Mouse (Mus musculus): Measurements from ENCODE around the gene Fam214a. TPM values are rescaled to one million over a fixed set of nuclear protein-coding genes. Genes with fewer than 3 reads are reported as not detected.

The Fam214a gene
- polyA plus RNA-seq, 1 experiment from 2014 or later, result 7.3 TPM

GRCm38 (mm10) chr9:75050003-75050402 is 97.3 kb downstream of the Fam214a start:
- Histone ChIP-seq H3K27me3 (ENCODE audit: insufficient read depth, poor library complexity, severe bottlenecking) (no peaks in the 10 kb centered on the region), H3K9me3 (no peaks in the 10 kb centered on the region), H3K36me3 (peaks cover 13% of the 10 kb centered on the region), H3K27ac (no peak overlapping the region), H3K4me1 (no peaks in the 10 kb centered on the region), H3K4me3 (no peak overlapping the region)
- DNase-seq (ENCODE audit: low spot score), result no peak
- WGBS, result 37% methylated on average over 3 of the region's 3 CpGs

DNA sequence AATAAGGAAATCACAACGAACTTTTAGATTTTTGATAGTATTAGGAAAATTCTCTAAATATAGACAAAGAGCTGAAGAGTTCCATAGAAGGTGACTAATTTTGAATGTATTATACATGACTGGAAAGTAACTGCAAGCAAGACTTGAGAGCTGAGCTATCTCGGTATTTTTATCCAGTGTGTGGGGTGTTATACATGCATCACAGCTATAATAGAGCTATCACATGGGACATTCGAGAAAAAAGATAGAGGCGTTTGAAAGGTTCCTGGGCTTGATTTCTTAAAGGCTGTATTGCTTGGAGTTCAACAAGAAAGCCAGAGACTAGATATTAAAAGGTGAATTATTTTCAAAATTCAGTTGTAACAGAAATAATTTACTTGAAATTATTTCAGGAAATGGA is 99.2 kb downstream of the Fam214a start:
- no peak overlapping the region for H3K4me3 ChIP-seq
- 83% methylated on average over 4 of the region's 4 CpGs for WGBS
- H3K9me3 ChIP-seq, result no peaks in the 10 kb centered on the region
- no peaks in the 10 kb centered on the region for H3K27me3 ChIP-seq (ENCODE audit: insufficient read depth, poor library complexity, severe bottlenecking)
- H3K36me3 ChIP-seq, result peaks cover 13% of the 10 kb centered on the region
- H3K27ac ChIP-seq, result no peak overlapping the region
- no peak for DNase-seq (ENCODE audit: low spot score)
- H3K4me1 ChIP-seq, result no peaks in the 10 kb centered on the region

- DNase-seq (ENCODE audit: low spot score), result no peak
- Histone ChIP-seq H3K27me3 (ENCODE audit: insufficient read depth, poor library complexity, severe bottlenecking) (no peaks in the 10 kb centered on the region), H3K9me3 (no peaks in the 10 kb centered on the region), H3K36me3 (peaks cover 33% of the 10 kb centered on the region), H3K27ac (no peak overlapping the region), H3K4me1 (no peaks in the 10 kb centered on the region), H3K4me3 (no peak overlapping the region)
- WGBS, result 93% methylated on average over 5 of the region's 5 CpGs
These were observed 102.4 kb downstream of the Fam214a start for GRCm38 (mm10) chr9:75055046-75055445.

- H3K36me3 ChIP-seq, result 0 out of 2 replicates have a peak, but pooled peaks cover under 1% of the 10 kb centered on the region
- H3K27me3 ChIP-seq (ENCODE audit: insufficient read depth, poor library complexity, severe bottlenecking), result no peaks in the 10 kb centered on the region
- no peak overlapping the region for H3K27ac ChIP-seq
- no peaks in the 10 kb centered on the region for H3K4me1 ChIP-seq
- no peak for DNase-seq (ENCODE audit: low spot score)
- H3K4me3 ChIP-seq, result no peak overlapping the region
- no peaks in the 10 kb centered on the region for H3K9me3 ChIP-seq
- 77% methylated on average over 9 of the region's 9 CpGs for WGBS
These were observed 112.1 kb downstream of the Fam214a start for GRCm38 (mm10) chr9:75064678-75065331.

- H3K27me3 ChIP-seq (ENCODE audit: insufficient read depth, poor library complexity, severe bottlenecking), result no peaks in the 10 kb centered on the region
- 21% methylated on average over 23 of the region's 23 CpGs for WGBS
- peak within 1 kb of the TSS; percentile 88 for H3K4me3 ChIP-seq
- H3K36me3 ChIP-seq, result no peaks in the 10 kb centered on the region
- no peak for DNase-seq (ENCODE audit: low spot score)
- peak within 1 kb of the TSS; percentile 96 for H3K27ac ChIP-seq
- no peaks in the 10 kb centered on the region for H3K9me3 ChIP-seq
- H3K4me1 ChIP-seq, result peaks cover 7% of the 10 kb centered on the region
These were observed 117.9 kb downstream of the Fam214a start, which contains the start of gene Myo5a for GRCm38 (mm10) chr9:75070457-75071028. Gene Myo5a, plus strand, starts transcription at chr9:75071015.

- Histone ChIP-seq H3K4me3 (peak overlapping the region; percentile 88), H3K27me3 (ENCODE audit: insufficient read depth, poor library complexity, severe bottlenecking) (no peaks in the 10 kb centered on the region), H3K27ac (peak overlapping the region; percentile 96), H3K4me1 (peaks cover 7% of the 10 kb centered on the region), H3K9me3 (no peaks in the 10 kb centered on the region), H3K36me3 (no peaks in the 10 kb centered on the region)
- DNase-seq (ENCODE audit: low spot score), result peak; percentile 89
- WGBS, result under 1% methylated on average over 75 of the region's 92 CpGs
These were observed 118.5 kb downstream of the Fam214a start for GRCm38 (mm10) chr9:75071029-75071705.

GRCm38 (mm10) chr9:75071706-75072192 is 119.1 kb downstream of the Fam214a start:
- Histone ChIP-seq H3K27me3 (ENCODE audit: insufficient read depth, poor library complexity, severe bottlenecking) (no peaks in the 10 kb centered on the region), H3K4me1 (peaks cover 7% of the 10 kb centered on the region), H3K36me3 (no peaks in the 10 kb centered on the region), H3K9me3 (no peaks in the 10 kb centered on the region), H3K4me3 (peak overlapping the region; percentile 88), H3K27ac (peak overlapping the region; percentile 96)
- DNase-seq (ENCODE audit: low spot score), result peak; percentile 83
- 0% methylated on average over 29 of the region's 29 CpGs for WGBS

GRCm38 (mm10) chr9:75072361-75072760 is 119.7 kb downstream of the Fam214a start:
- H3K4me3 ChIP-seq, result peak overlapping the region; percentile 88
- no peaks in the 10 kb centered on the region for H3K9me3 ChIP-seq
- peaks cover 7% of the 10 kb centered on the region for H3K4me1 ChIP-seq
- no peak for DNase-seq (ENCODE audit: low spot score)
- no peaks in the 10 kb centered on the region for H3K36me3 ChIP-seq
- H3K27ac ChIP-seq, result 0 out of 2 replicates have a peak overlapping the region, but pooled peaks have one; percentile 96
- no peaks in the 10 kb centered on the region for H3K27me3 ChIP-seq (ENCODE audit: insufficient read depth, poor library complexity, severe bottlenecking)
- WGBS, result 24% methylated on average over 3 of the region's 3 CpGs

GRCm38 (mm10) chr9:75077191-75077590 is 124.5 kb downstream of the Fam214a start:
- H3K36me3 ChIP-seq, result no peaks in the 10 kb centered on the region
- no peaks in the 10 kb centered on the region for H3K27me3 ChIP-seq (ENCODE audit: insufficient read depth, poor library complexity, severe bottlenecking)
- no peaks in the 10 kb centered on the region for H3K9me3 ChIP-seq
- H3K4me3 ChIP-seq, result no peak overlapping the region
- H3K27ac ChIP-seq, result no peak overlapping the region
- H3K4me1 ChIP-seq, result no peaks in the 10 kb centered on the region
- no peak for DNase-seq (ENCODE audit: low spot score)

Other genes with a start within 250 kb of the Fam214a start
- gene Onecut1, start 91.0 kb upstream of the Fam214a start, polyA plus RNA-seq (2016; fragmentation: Nextera tagmentation; extraction: Ambion mirVana), result 0.10 and 1.9 TPM in 2 replicates
- gene Arpp19, start 84.7 kb downstream of the Fam214a start, polyA plus RNA-seq (2016; fragmentation: Nextera tagmentation; extraction: Ambion mirVana), result 280 and 320 TPM in 2 replicates
- 13.6 and 15.4 TPM in 2 replicates for gene Myo5a, start 118.1 kb downstream of the Fam214a start, polyA plus RNA-seq (2016; fragmentation: Nextera tagmentation; extraction: Ambion mirVana)